Mouse (Mus musculus): Measurements from ENCODE around the gene Glce.

Gene Glce

GRCm38 (mm10) chr9:62028072-62028471, 94.4 kb downstream of the Glce start:
- in situ Hi-C loops (cut with MboI, MseI), result no loop called here

- in situ Hi-C loops (cut with MboI, MseI), result no loop called here
Observed at GRCm38 (mm10) chr9:62026600-62026999, 95.9 kb downstream of the Glce start, which contains the start of gene Paqr5. Paqr5 (minus strand) TSS chr9:62026856.

- in situ Hi-C loops (cut with MboI, MseI), result no loop called here
Observed at GRCm38 (mm10) chr9:62025056-62025455, 97.4 kb downstream of the Glce start.

- in situ Hi-C loops (cut with MboI, MseI), result no loop called here
Observed at GRCm38 (mm10) chr9:62023879-62024278, 98.6 kb downstream of the Glce start.

- in situ Hi-C loops (cut with MboI, MseI), result no loop called here
Observed at GRCm38 (mm10) chr9:62022961-62023680, 99.3 kb downstream of the Glce start.

GRCm38 (mm10) chr9:62021583-62022120, 100.8 kb downstream of the Glce start:
- in situ Hi-C loops (cut with MboI, MseI), result no loop called here

GRCm38 (mm10) chr9:62020259-62020658, 102.2 kb downstream of the Glce start:
- in situ Hi-C loops (cut with MboI, MseI), result no loop called here

GRCm38 (mm10) chr9:62018229-62019093, 104.0 kb downstream of the Glce start:
- in situ Hi-C loops (cut with MboI, MseI), result no loop called here

GRCm38 (mm10) chr9:62017329-62017728, 105.1 kb downstream of the Glce start:
- in situ Hi-C loops (cut with MboI, MseI), result no loop called here

- in situ Hi-C loops (cut with MboI, MseI), result no loop called here
Observed at GRCm38 (mm10) chr9:62015504-62015903, 107.0 kb downstream of the Glce start.

GRCm38 (mm10) chr9:62013316-62014097, 108.9 kb downstream of the Glce start:
- in situ Hi-C loops (cut with MboI, MseI), result no loop called here

GRCm38 (mm10) chr9:62008360-62008759, 114.1 kb downstream of the Glce start:
- in situ Hi-C loops (cut with MboI, MseI), result loop anchor here (10.0 kb wide), 1 partner anchor 756 kb away; no protein-coding TSS in a partner anchor
